Mouse (Mus musculus): ENCODE measurements at regions not wholly inside any gene's neighbourhood (a gene's known extent, or its start where the extent isn't known, plus 50 kb on each side); places are given as distances from the start of the nearest gene placed in this dataset.

- peaks cover 3% of the 10 kb centered on the region; the same call in 1 of the 2 replicates for H3K27me3 ChIP-seq (ENCODE audit: insufficient read depth, low read length)
- H3K4me1 ChIP-seq (ENCODE audit: insufficient read depth, low read length), result no peaks in the 10 kb centered on the region
- 0 out of 2 replicates have a peak, but pooled peaks have one; percentile 37 for ATAC-seq (ENCODE audit: low FRiP score, low TSS enrichment)
- H3K4me3 ChIP-seq (ENCODE audit: low read length), result no peak overlapping the region
- 1% methylated on average over 6 of the region's 8 CpGs for WGBS
- no peaks in the 10 kb centered on the region for H3K36me3 ChIP-seq (ENCODE audit: insufficient read depth, low read length)
- H3K9me3 ChIP-seq (ENCODE audit: low read length), result no peaks in the 10 kb centered on the region
- H3K4me2 ChIP-seq (replicated peaks; ENCODE audit: low read depth, low read length), result no peak overlapping the region
- no peak overlapping the region for H3K27ac ChIP-seq (ENCODE audit: low read length)
- no peak overlapping the region for H3K9ac ChIP-seq (replicated peaks; ENCODE audit: low read length)
These were observed 78.1 kb downstream of the Tpra1 start for GRCm38 (mm10) chr6:88980112-88980511.

DNA sequence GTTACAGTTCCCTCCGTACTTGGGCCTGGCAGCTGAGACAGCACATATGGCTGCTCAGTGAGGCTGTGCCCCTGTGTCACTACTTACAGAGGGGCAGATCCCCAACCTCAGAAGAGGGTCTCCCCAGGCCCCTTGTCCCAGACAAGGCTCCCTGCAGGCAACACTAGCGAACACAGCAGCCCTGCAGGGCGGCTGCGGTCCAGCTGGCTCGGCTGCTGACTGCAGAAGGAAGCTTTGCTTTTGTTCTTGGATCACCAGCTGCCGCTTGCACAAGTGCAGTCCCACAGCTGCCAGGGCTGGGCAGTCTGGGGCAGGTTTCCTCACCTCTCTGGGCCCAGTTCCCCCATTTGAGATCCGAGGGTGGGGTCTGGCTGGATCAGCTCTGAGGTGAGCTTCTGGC is 79.5 kb downstream of the Tpra1 start:
- no peak overlapping the region for H3K4me2 ChIP-seq (replicated peaks; ENCODE audit: low read depth, low read length)
- ATAC-seq (ENCODE audit: low FRiP score, low TSS enrichment), result no peak
- H3K36me3 ChIP-seq (ENCODE audit: insufficient read depth, low read length), result no peaks in the 10 kb centered on the region
- H3K27ac ChIP-seq (ENCODE audit: low read length), result no peak overlapping the region
- no peaks in the 10 kb centered on the region for H3K4me1 ChIP-seq (ENCODE audit: insufficient read depth, low read length)
- no peak overlapping the region for H3K4me3 ChIP-seq (ENCODE audit: low read length)
- H3K27me3 ChIP-seq (ENCODE audit: insufficient read depth, low read length), result peaks cover 3% of the 10 kb centered on the region; the same call in 1 of the 2 replicates
- no peaks in the 10 kb centered on the region for H3K9me3 ChIP-seq (ENCODE audit: low read length)
- H3K9ac ChIP-seq (replicated peaks; ENCODE audit: low read length), result no peak overlapping the region
- 36% methylated on average over 7 of the region's 7 CpGs for WGBS

- H3K9ac ChIP-seq (replicated peaks; ENCODE audit: low read length), result no peak overlapping the region
These were observed 82.1 kb downstream of the Tpra1 start for GRCm38 (mm10) chr6:88984170-88984569.

GRCm38 (mm10) chr6:88984863-88985262 is 82.8 kb downstream of the Tpra1 start:
- ATAC-seq (ENCODE audit: low FRiP score, low TSS enrichment), result no peak
- no peak overlapping the region for H3K4me2 ChIP-seq (replicated peaks; ENCODE audit: low read depth, low read length)
- no peaks in the 10 kb centered on the region for H3K36me3 ChIP-seq (ENCODE audit: insufficient read depth, low read length)
- WGBS, result 44% methylated on average over 4 of the region's 4 CpGs
- no peak overlapping the region for H3K27ac ChIP-seq (ENCODE audit: low read length)
- no peak overlapping the region for H3K4me3 ChIP-seq (ENCODE audit: low read length)
- no peaks in the 10 kb centered on the region for H3K4me1 ChIP-seq (ENCODE audit: insufficient read depth, low read length)
- no peaks in the 10 kb centered on the region for H3K27me3 ChIP-seq (ENCODE audit: insufficient read depth, low read length)
- H3K9me3 ChIP-seq (ENCODE audit: low read length), result no peaks in the 10 kb centered on the region
- no peak overlapping the region for H3K9ac ChIP-seq (replicated peaks; ENCODE audit: low read length)

More at GRCm38 (mm10) chr6:88984170-88984569, 82.1 kb downstream of the Tpra1 start:
- no peak for ATAC-seq (ENCODE audit: low FRiP score, low TSS enrichment)
- no peak overlapping the region for H3K4me3 ChIP-seq (ENCODE audit: low read length)
- no peak overlapping the region for H3K4me2 ChIP-seq (replicated peaks; ENCODE audit: low read depth, low read length)
- H3K9me3 ChIP-seq (ENCODE audit: low read length), result no peaks in the 10 kb centered on the region
- no peaks in the 10 kb centered on the region for H3K4me1 ChIP-seq (ENCODE audit: insufficient read depth, low read length)
- 72% methylated on average over 4 of the region's 4 CpGs for WGBS
- H3K27ac ChIP-seq (ENCODE audit: low read length), result no peak overlapping the region
- no peaks in the 10 kb centered on the region for H3K36me3 ChIP-seq (ENCODE audit: insufficient read depth, low read length)
- H3K27me3 ChIP-seq (ENCODE audit: insufficient read depth, low read length), result no peaks in the 10 kb centered on the region

- Histone ChIP-seq H3K9ac (replicated peaks; ENCODE audit: low read length) (no peak overlapping the region), H3K4me1 (ENCODE audit: insufficient read depth, low read length) (no peaks in the 10 kb centered on the region), H3K4me2 (replicated peaks; ENCODE audit: low read depth, low read length) (no peak overlapping the region), H3K27me3 (ENCODE audit: insufficient read depth, low read length) (no peaks in the 10 kb centered on the region), H3K4me3 (ENCODE audit: low read length) (no peak overlapping the region), H3K36me3 (ENCODE audit: insufficient read depth, low read length) (no peaks in the 10 kb centered on the region), H3K27ac (ENCODE audit: low read length) (no peak overlapping the region), H3K9me3 (ENCODE audit: low read length) (no peaks in the 10 kb centered on the region)
- no peak for ATAC-seq (ENCODE audit: low FRiP score, low TSS enrichment)
- 89% methylated on average over 10 of the region's 10 CpGs for WGBS
These were observed 86.5 kb downstream of the Tpra1 start for GRCm38 (mm10) chr6:88988551-88988950.

- no peaks in the 10 kb centered on the region for H3K9me3 ChIP-seq (ENCODE audit: low read length)
- no peak for ATAC-seq (ENCODE audit: low FRiP score, low TSS enrichment)
- no peaks in the 10 kb centered on the region for H3K36me3 ChIP-seq (ENCODE audit: insufficient read depth, low read length)
- no peak overlapping the region for H3K4me3 ChIP-seq (ENCODE audit: low read length)
- H3K4me2 ChIP-seq (replicated peaks; ENCODE audit: low read depth, low read length), result no peak overlapping the region
- H3K9ac ChIP-seq (replicated peaks; ENCODE audit: low read length), result no peak overlapping the region
- 67% methylated on average over 6 of the region's 6 CpGs for WGBS
- H3K4me1 ChIP-seq (ENCODE audit: insufficient read depth, low read length), result no peaks in the 10 kb centered on the region
- no peak overlapping the region for H3K27ac ChIP-seq (ENCODE audit: low read length)
- no peaks in the 10 kb centered on the region for H3K27me3 ChIP-seq (ENCODE audit: insufficient read depth, low read length)
These were observed 87.7 kb downstream of the Tpra1 start for GRCm38 (mm10) chr6:88989617-88990299.

DNA sequence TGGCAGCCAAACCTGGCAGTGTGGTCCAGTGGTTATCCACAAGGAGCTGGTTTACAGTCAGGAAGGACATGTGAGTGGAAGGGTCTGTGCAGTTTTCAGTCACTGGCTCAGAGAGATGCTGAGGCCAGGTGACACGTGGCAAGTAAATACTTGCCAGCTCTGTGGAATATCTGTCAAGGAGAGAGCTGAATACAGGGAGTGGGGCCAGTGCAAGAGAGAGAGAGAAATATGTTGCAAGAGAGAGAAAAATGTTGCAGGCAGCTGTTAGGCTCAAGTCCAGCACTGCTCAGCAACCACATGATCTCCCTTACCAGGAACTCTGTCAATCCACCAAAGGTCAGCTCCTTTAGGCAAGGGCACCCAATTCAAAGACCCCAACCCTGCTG is 88.2 kb downstream of the Tpra1 start:
- H3K27ac ChIP-seq (ENCODE audit: low read length), result no peak overlapping the region
- no peak overlapping the region for H3K4me3 ChIP-seq (ENCODE audit: low read length)
- no peak overlapping the region for H3K9ac ChIP-seq (replicated peaks; ENCODE audit: low read length)
- ATAC-seq (ENCODE audit: low FRiP score, low TSS enrichment), result no peak
- H3K4me1 ChIP-seq (ENCODE audit: insufficient read depth, low read length), result no peaks in the 10 kb centered on the region
- no peaks in the 10 kb centered on the region for H3K27me3 ChIP-seq (ENCODE audit: insufficient read depth, low read length)
- H3K4me2 ChIP-seq (replicated peaks; ENCODE audit: low read depth, low read length), result no peak overlapping the region
- H3K36me3 ChIP-seq (ENCODE audit: insufficient read depth, low read length), result no peaks in the 10 kb centered on the region
- H3K9me3 ChIP-seq (ENCODE audit: low read length), result no peaks in the 10 kb centered on the region
- WGBS, result 42% methylated on average over 1 of the region's 1 CpGs

- Histone ChIP-seq H3K27me3 (ENCODE audit: insufficient read depth, low read length) (no peaks in the 10 kb centered on the region), H3K4me2 (replicated peaks; ENCODE audit: low read depth, low read length) (no peak overlapping the region), H3K9me3 (ENCODE audit: low read length) (no peaks in the 10 kb centered on the region), H3K27ac (ENCODE audit: low read length) (no peak overlapping the region), H3K4me3 (ENCODE audit: low read length) (no peak overlapping the region), H3K4me1 (ENCODE audit: insufficient read depth, low read length) (no peaks in the 10 kb centered on the region; the same call in 1 of the 2 replicates), H3K36me3 (ENCODE audit: insufficient read depth, low read length) (no peaks in the 10 kb centered on the region), H3K9ac (replicated peaks; ENCODE audit: low read length) (no peak overlapping the region)
- ATAC-seq (ENCODE audit: low FRiP score, low TSS enrichment), result no peak
- 85% methylated on average over 3 of the region's 3 CpGs for WGBS
These were observed 93.0 kb downstream of the Tpra1 start for GRCm38 (mm10) chr6:88995077-88995476.

DNA sequence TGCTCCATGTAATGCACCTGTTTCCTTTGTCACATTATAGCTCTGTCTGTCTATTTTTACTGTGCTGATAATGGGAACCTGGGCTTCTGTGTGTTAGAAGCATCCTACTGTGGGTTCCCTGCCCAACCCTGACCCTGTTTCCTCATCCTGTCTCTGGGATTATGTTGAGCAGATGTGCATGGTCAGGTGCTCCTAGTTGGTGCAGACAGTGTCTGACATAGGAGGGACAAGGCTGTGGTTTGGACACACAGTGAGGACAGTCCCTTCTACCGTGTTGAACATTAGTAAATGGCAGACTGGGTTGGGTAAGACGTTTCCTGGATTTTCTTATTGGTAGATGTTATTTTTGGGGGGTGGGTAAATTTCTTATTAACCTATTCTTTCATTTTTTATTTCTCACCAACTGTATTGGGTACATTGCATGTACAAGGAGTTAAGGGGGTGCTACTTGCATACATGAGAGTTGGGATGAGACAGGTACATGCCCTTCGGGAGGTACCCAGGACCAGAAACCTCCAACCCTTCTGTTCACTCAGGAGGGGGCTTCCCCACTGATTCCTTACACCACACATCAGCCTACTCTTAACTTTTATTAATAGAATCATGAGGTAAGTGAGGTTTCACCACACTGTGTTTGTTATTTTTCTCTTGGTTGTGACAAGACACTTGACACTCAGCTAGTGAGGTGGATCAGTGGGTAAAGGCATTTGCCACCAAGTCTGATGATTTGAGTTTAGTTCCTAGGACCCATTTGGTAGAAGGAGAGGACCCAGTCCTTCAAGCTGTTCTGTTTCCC is 97.1 kb downstream of the Tpra1 start:
- no peak overlapping the region for H3K4me2 ChIP-seq (replicated peaks; ENCODE audit: low read depth, low read length)
- H3K27ac ChIP-seq (ENCODE audit: low read length), result no peak overlapping the region
- no peak overlapping the region for H3K4me3 ChIP-seq (ENCODE audit: low read length)
- H3K4me1 ChIP-seq (ENCODE audit: insufficient read depth, low read length), result peaks cover 5% of the 10 kb centered on the region; the same call in 1 of the 2 replicates
- WGBS, result 93% methylated on average over 3 of the region's 3 CpGs
- H3K27me3 ChIP-seq (ENCODE audit: insufficient read depth, low read length), result no peaks in the 10 kb centered on the region
- H3K36me3 ChIP-seq (ENCODE audit: insufficient read depth, low read length), result no peaks in the 10 kb centered on the region
- no peaks in the 10 kb centered on the region for H3K9me3 ChIP-seq (ENCODE audit: low read length)
- no peak for ATAC-seq (ENCODE audit: low FRiP score, low TSS enrichment)
- H3K9ac ChIP-seq (replicated peaks; ENCODE audit: low read length), result no peak overlapping the region

DNA sequence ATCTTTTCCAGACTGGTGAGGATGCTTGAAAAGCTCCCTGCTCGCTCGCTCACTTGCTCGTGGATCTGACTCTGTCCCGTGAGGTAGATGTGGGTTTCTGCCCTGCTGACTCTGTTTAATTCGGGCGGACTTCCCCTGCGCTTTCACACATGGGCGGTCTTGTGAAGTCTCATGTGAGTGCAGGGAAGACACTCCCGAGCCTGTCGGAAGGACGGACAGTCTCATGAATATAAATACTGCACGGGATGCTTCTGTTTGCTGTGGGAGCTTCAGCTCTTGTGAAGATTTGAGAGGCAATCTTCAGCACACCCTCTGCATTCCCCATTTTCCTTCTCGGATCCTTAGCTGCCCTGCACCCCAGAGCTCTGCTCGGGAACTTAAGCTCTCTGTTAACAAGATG is 98.3 kb downstream of the Tpra1 start:
- ATAC-seq (ENCODE audit: low FRiP score, low TSS enrichment), result no peak
- H3K27me3 ChIP-seq (ENCODE audit: insufficient read depth, low read length), result no peaks in the 10 kb centered on the region
- H3K9ac ChIP-seq (replicated peaks; ENCODE audit: low read length), result 0 out of 2 replicates have a peak overlapping the region, but pooled peaks have one; percentile 29
- no peak overlapping the region for H3K4me3 ChIP-seq (ENCODE audit: low read length)
- WGBS, result 17% methylated on average over 14 of the region's 14 CpGs
- H3K4me2 ChIP-seq (replicated peaks; ENCODE audit: low read depth, low read length), result peak overlapping the region; percentile 28
- H3K4me1 ChIP-seq (ENCODE audit: insufficient read depth, low read length), result peaks cover 5% of the 10 kb centered on the region; the same call in 1 of the 2 replicates
- H3K27ac ChIP-seq (ENCODE audit: low read length), result no peak overlapping the region
- no peaks in the 10 kb centered on the region for H3K9me3 ChIP-seq (ENCODE audit: low read length)
- no peaks in the 10 kb centered on the region for H3K36me3 ChIP-seq (ENCODE audit: insufficient read depth, low read length)
